Mouse (Mus musculus) midbrain, embryonic 13.5 days (tissue): ENCODE measurements around the gene Gzmc. TPM values are rescaled to one million over a fixed set of nuclear protein-coding genes. Genes with fewer than 3 reads are reported as not detected.
"Not testable (repeated sequence)": the region's sequence is repeated elsewhere in the genome, so short reads cannot be mapped to it uniquely, and the experiment has no call there.

ENCODE experiments used
- ATAC-seq: fragments of 200-750 bp; cut with Nextera tagmentation; 2 replicates; pipeline ENCODE4 v1.8.0; 2017; ENCODE audit warnings: mild to moderate bottlenecking, moderate TSS enrichment, moderate library complexity
- H3K27ac ChIP-seq: fragments of 300-500 bp; sonication (generic); 2 replicates; pipeline ENCODE4 v1.5.1; 2015; ENCODE audit warnings: inconsistent platforms, mild to moderate bottlenecking, moderate library complexity
- H3K27me3 ChIP-seq: fragments of 300-500 bp; sonication (generic); 2 replicates; pipeline ENCODE4 v1.6.1; 2015; ENCODE audit warnings: mild to moderate bottlenecking, inconsistent platforms
- H3K36me3 ChIP-seq: fragments of 300-500 bp; sonication (generic); 2 replicates; pipeline ENCODE4 v1.6.1; 2015; ENCODE audit warnings: mild to moderate bottlenecking, inconsistent platforms
- H3K4me1 ChIP-seq: fragments of 300-500 bp; sonication (generic); replicated peaks from 2 replicates; pipeline ENCODE4 v1.6.1; 2015; ENCODE audit warnings: inconsistent platforms
- H3K4me2 ChIP-seq: fragments of 300-500 bp; sonication (generic); replicated peaks from 2 replicates; pipeline ENCODE4 v1.6.1; 2015; ENCODE audit warnings: moderate library complexity, mild to moderate bottlenecking, inconsistent platforms
- H3K4me3 ChIP-seq: fragments of 300-500 bp; sonication (generic); replicated peaks from 2 replicates; pipeline ENCODE4 v1.5.1; 2015; ENCODE audit warnings: mild to moderate bottlenecking, inconsistent platforms
- H3K9ac ChIP-seq: fragments of 300-500 bp; sonication (generic); replicated peaks from 2 replicates; pipeline ENCODE4 v1.6.1; 2015; ENCODE audit warnings: mild to moderate bottlenecking, inconsistent platforms
- H3K9me3 ChIP-seq: fragments of 300-500 bp; sonication (generic); 2 replicates; pipeline ENCODE4 v1.6.1; 2016; ENCODE audit warnings: mild to moderate bottlenecking, inconsistent platforms
- WGBS: fragments of 180-500 bp; shearing (Covaris S2); methylation state at CpG from one replicate; pipeline ENCODE4 v1.1.7; 2015; 5-methylcytosine and 5-hydroxymethylcytosine counted together
- polyA plus RNA-seq: library from polyadenylated mRNA; unstranded; fragments of >200 nt; fragmentation: Nextera tagmentation; extraction: Ambion mirVana; gene quantifications from 2 replicates; pipeline ENCODE4 v1.2.1, GENCODE M21; 2015

Gene Gzmc
- not detected in 2 replicates for polyA plus RNA-seq

- Histone ChIP-seq H3K27me3 (no peaks in the 10 kb centered on the region), H3K36me3 (no peaks in the 10 kb centered on the region), H3K4me2 (no peak within 1 kb of the TSS), H3K9ac (no peak within 1 kb of the TSS), H3K27ac (no peak within 1 kb of the TSS), H3K9me3 (no peaks in the 10 kb centered on the region), H3K4me1 (no peaks in the 10 kb centered on the region), H3K4me3 (no peak within 1 kb of the TSS)
- ATAC-seq = no peak
- WGBS = 91% methylated on average over 2 of the region's 2 CpGs
Observed at GRCm38 (mm10) chr14:56234556-56234955, at the start of gene Gzmc. Gzmc (minus strand) TSS chr14:56234656.

DNA sequence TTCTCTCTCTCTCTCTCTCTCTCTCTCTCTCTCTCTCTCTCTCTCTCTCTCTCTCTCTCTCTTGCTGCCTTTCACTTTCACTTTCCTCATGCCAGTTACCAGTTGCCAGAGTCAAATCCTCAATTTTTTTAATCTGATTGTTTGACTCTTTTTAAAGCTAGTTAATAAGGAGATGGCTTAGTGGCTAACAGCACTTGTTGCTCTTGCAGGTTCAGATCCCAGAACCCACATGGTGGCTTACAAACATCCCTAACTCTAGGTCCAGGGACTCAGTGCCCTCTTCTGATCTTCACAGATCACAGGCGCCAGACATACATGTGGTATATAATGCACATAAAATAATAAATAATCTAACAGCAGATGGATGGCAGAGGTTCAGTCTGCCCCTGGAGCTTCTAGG lies 49.4 kb upstream of the Gzmc start:
- H3K27ac ChIP-seq = no peak overlapping the region
- no peak overlapping the region for H3K9ac ChIP-seq
- ATAC-seq = no peak
- H3K4me2 ChIP-seq = no peak overlapping the region
- H3K36me3 ChIP-seq = no peaks in the 10 kb centered on the region
- no peaks in the 10 kb centered on the region for H3K9me3 ChIP-seq
- no peak overlapping the region for H3K4me3 ChIP-seq
- no peaks in the 10 kb centered on the region for H3K27me3 ChIP-seq
- no peaks in the 10 kb centered on the region for H3K4me1 ChIP-seq
- 96% methylated on average over 1 of the region's 1 CpGs for WGBS

DNA sequence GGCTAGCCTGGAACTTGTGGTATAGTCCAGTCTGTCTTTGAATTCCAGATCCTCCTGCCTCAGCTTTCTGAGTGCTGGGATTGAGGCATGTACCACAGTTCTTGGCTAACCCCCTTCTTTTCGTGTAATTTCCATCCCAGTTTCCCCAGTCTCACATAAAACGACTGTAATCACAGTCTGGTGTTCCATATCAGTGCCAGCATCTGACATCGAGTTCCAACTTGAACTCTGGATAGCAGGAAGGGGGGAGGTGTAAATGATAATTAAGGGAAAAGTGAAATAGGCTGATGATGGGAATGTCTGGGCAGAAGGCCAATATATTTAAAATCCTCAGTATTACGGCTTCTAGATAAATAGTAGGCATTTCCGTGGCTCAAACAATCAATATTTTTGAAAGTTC lies 46.6 kb upstream of the Gzmc start:
- Histone ChIP-seq H3K4me3 (no peak overlapping the region), H3K27me3 (no peaks in the 10 kb centered on the region), H3K9ac (no peak overlapping the region), H3K36me3 (no peaks in the 10 kb centered on the region), H3K4me2 (no peak overlapping the region), H3K4me1 (no peaks in the 10 kb centered on the region), H3K27ac (no peak overlapping the region), H3K9me3 (no peaks in the 10 kb centered on the region)
- WGBS = 80% methylated on average over 5 of the region's 5 CpGs
- ATAC-seq = no peak

- not testable (repeated sequence) for H3K9me3 ChIP-seq, H3K4me3 ChIP-seq, H3K4me1 ChIP-seq, H3K36me3 ChIP-seq, H3K27ac ChIP-seq, H3K27me3 ChIP-seq, ATAC-seq, H3K9ac ChIP-seq, H3K4me2 ChIP-seq
- 46% methylated on average over 7 of the region's 7 CpGs for WGBS
Observed at GRCm38 (mm10) chr14:56278691-56279090, 44.2 kb upstream of the Gzmc start.

- not testable (repeated sequence) for H3K9me3 ChIP-seq, H3K4me2 ChIP-seq, H3K27ac ChIP-seq, H3K36me3 ChIP-seq, H3K4me3 ChIP-seq, H3K27me3 ChIP-seq, H3K9ac ChIP-seq, ATAC-seq, H3K4me1 ChIP-seq
- WGBS = 85% methylated on average over 7 of the region's 7 CpGs
Observed at GRCm38 (mm10) chr14:56276096-56276495, 41.6 kb upstream of the Gzmc start.

DNA sequence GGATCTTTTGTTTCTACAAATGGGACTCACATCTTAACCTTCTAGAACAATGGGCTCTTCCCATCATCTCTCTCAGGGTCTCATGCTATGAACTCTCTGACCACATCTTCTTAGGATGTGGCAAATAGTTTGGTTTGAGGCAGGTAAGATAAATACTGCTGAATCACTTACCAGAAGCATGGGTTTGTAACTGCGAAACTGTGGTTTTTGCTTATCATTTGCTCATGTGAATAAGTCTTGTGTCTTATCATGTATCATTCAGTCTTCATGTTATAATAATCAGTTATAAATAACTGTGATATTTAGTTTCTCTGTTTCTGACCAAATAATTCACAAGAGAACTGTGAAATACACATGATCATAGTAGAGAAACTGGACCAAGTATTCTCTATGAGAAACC lies 31.7 kb upstream of the Gzmc start:
- Histone ChIP-seq H3K4me3 (no peak overlapping the region), H3K27ac (no peak overlapping the region), H3K4me2 (no peak overlapping the region), H3K4me1 (no peaks in the 10 kb centered on the region), H3K36me3 (no peaks in the 10 kb centered on the region), H3K9ac (no peak overlapping the region), H3K27me3 (no peaks in the 10 kb centered on the region), H3K9me3 (no peaks in the 10 kb centered on the region)
- no peak for ATAC-seq
- 95% methylated on average over 1 of the region's 1 CpGs for WGBS

DNA sequence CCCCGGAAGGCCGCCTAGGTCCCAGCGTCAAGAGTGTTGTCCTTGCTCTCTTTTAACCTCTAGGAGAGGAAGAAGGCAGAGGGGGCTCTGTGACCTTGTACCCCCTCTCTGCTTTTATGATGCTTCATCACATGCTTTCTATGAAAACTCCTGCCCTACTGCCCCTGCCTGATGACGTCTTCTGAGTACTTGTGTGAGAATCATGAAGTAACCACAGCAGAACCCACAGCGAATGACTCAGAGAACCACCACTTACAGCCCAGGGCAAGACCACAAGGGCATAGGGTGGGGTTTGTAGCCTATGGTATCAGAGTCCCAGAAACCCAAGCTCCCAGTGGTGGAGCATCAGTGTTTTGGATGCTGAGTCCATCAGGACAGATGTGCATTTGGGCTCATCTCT lies 27.7 kb upstream of the Gzmc start, which contains the start of gene Gzmb:
Gene Gzmb, minus strand, starts transcription at position 108 of the 400 bp plus-strand sequence.
- H3K9ac ChIP-seq = no peak within 1 kb of the TSS
- H3K36me3 ChIP-seq = no peaks in the 10 kb centered on the region
- H3K4me3 ChIP-seq = no peak within 1 kb of the TSS
- H3K27ac ChIP-seq = no peak within 1 kb of the TSS
- no peaks in the 10 kb centered on the region for H3K27me3 ChIP-seq
- no peaks in the 10 kb centered on the region for H3K9me3 ChIP-seq
- WGBS = 93% methylated on average over 5 of the region's 5 CpGs
- ATAC-seq = no peak
- no peak within 1 kb of the TSS for H3K4me2 ChIP-seq
- no peaks in the 10 kb centered on the region for H3K4me1 ChIP-seq

GRCm38 (mm10) chr14:56240409-56240808 lies 6.0 kb upstream of the Gzmc start:
- Histone ChIP-seq H3K36me3 (no peaks in the 10 kb centered on the region), H3K27me3 (no peaks in the 10 kb centered on the region), H3K9ac (no peak overlapping the region), H3K27ac (no peak overlapping the region), H3K4me2 (no peak overlapping the region), H3K4me3 (no peak overlapping the region), H3K4me1 (no peaks in the 10 kb centered on the region), H3K9me3 (no peaks in the 10 kb centered on the region)
- no peak for ATAC-seq

DNA sequence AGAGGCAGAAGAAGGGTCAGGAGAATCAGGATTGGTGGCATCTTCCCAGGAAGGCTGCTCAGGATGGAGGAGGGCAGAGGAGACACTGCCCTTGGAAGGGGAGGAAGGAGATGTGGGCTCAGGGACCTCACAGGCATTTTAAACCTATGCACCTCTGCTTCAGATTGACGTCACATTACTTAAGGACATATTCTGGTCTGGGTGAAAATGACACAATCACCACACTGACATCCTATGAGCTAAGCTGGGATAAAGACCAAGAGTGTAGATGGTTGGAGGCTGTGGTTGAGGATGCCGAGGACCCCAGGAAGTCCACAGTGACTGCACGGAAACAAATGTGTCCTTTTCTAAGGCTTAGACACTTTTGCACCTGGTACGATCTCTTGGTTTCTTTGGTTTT lies 23.1 kb downstream of the Gzmc start, which contains the start of gene Gzmf:
Gene Gzmf, minus strand, starts transcription at position 101 of the 400 bp plus-strand sequence.
- WGBS = 91% methylated on average over 4 of the region's 4 CpGs
- Histone ChIP-seq H3K9ac (no peak within 1 kb of the TSS), H3K4me3 (no peak within 1 kb of the TSS), H3K4me1 (no peaks in the 10 kb centered on the region), H3K4me2 (no peak within 1 kb of the TSS), H3K27me3 (no peaks in the 10 kb centered on the region), H3K9me3 (no peaks in the 10 kb centered on the region), H3K27ac (no peak within 1 kb of the TSS), H3K36me3 (no peaks in the 10 kb centered on the region)
- ATAC-seq = no peak

- 90% methylated on average over 1 of the region's 1 CpGs for WGBS
- ATAC-seq = no peak
- Histone ChIP-seq H3K4me1 (no peaks in the 10 kb centered on the region), H3K4me3 (no peak overlapping the region), H3K4me2 (no peak overlapping the region), H3K27ac (no peak overlapping the region), H3K27me3 (no peaks in the 10 kb centered on the region), H3K9ac (no peak overlapping the region), H3K36me3 (no peaks in the 10 kb centered on the region), H3K9me3 (no peaks in the 10 kb centered on the region)
Observed at GRCm38 (mm10) chr14:56205613-56206012, 28.8 kb downstream of the Gzmc start.

- not testable (repeated sequence) for H3K4me3 ChIP-seq, H3K27me3 ChIP-seq, H3K9me3 ChIP-seq, H3K36me3 ChIP-seq, ATAC-seq, H3K4me2 ChIP-seq, H3K4me1 ChIP-seq, H3K9ac ChIP-seq, H3K27ac ChIP-seq
- WGBS = 44% methylated on average over 5 of the region's 5 CpGs
Observed at GRCm38 (mm10) chr14:56205021-56205420, 29.4 kb downstream of the Gzmc start.

GRCm38 (mm10) chr14:56203975-56204374 lies 30.5 kb downstream of the Gzmc start:
- no peaks in the 10 kb centered on the region for H3K9me3 ChIP-seq
- H3K36me3 ChIP-seq = no peaks in the 10 kb centered on the region
- 12% methylated on average over 2 of the region's 2 CpGs for WGBS
- no peak for ATAC-seq
- no peak overlapping the region for H3K4me3 ChIP-seq
- no peaks in the 10 kb centered on the region for H3K4me1 ChIP-seq
- no peak overlapping the region for H3K9ac ChIP-seq
- H3K27ac ChIP-seq = no peak overlapping the region
- no peak overlapping the region for H3K4me2 ChIP-seq
- H3K27me3 ChIP-seq = no peaks in the 10 kb centered on the region

- H3K4me1 ChIP-seq = no peaks in the 10 kb centered on the region
- H3K36me3 ChIP-seq = no peaks in the 10 kb centered on the region
- H3K9ac ChIP-seq = no peak overlapping the region
- H3K4me2 ChIP-seq = no peak overlapping the region
- no peak overlapping the region for H3K4me3 ChIP-seq
- H3K9me3 ChIP-seq = no peaks in the 10 kb centered on the region
- 64% methylated on average over 6 of the region's 6 CpGs for WGBS
- H3K27ac ChIP-seq = no peak overlapping the region
- no peak for ATAC-seq
- H3K27me3 ChIP-seq = no peaks in the 10 kb centered on the region
Observed at GRCm38 (mm10) chr14:56186946-56187345, 47.5 kb downstream of the Gzmc start.
